Mouse (Mus musculus) retina, embryonic 14.5 days (tissue): ENCODE measurements around the gene Cnnm1.
"Not testable (repeated sequence)": the region's sequence is repeated elsewhere in the genome, so short reads cannot be mapped to it uniquely, and the experiment has no call there.

Source experiments
- DNase-seq: peaks from one replicate; pipeline ENCODE4 v3.0.0-alpha.2; 2015; ENCODE audit warnings: low spot score

Cnnm1 gene

DNA sequence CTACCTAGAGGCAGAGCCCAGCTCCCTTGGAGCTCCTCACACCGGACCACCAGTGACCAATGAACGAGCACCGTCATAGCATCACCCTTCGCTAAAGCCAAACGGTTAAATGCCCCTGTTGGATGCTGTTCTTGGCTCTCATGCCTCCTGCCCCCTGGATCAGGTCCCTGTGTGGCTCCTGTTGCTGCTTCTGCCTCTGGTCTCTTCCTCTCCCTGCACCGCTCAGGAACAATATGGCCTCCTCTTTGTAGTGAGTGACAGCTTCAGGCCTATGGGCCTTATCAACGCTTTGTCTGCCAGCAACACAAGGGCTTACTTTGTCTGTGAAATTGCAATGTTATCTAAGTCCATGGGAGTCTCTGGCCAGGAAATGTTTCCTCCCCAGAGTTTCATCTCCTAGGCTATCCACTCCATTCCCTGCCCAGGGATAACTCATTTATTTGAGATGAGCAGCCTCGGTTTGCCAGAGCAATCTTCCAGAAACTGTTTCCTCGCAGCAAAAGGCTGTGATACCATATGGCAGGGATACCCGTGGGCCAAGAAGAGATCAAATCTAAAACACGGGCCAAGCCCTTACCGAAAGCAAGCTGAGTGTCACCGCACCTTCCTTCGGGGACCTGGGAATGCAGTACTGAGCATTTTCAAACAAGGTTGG, 25.5 kb downstream of the Cnnm1 start:
- no peak for DNase-seq

DNA sequence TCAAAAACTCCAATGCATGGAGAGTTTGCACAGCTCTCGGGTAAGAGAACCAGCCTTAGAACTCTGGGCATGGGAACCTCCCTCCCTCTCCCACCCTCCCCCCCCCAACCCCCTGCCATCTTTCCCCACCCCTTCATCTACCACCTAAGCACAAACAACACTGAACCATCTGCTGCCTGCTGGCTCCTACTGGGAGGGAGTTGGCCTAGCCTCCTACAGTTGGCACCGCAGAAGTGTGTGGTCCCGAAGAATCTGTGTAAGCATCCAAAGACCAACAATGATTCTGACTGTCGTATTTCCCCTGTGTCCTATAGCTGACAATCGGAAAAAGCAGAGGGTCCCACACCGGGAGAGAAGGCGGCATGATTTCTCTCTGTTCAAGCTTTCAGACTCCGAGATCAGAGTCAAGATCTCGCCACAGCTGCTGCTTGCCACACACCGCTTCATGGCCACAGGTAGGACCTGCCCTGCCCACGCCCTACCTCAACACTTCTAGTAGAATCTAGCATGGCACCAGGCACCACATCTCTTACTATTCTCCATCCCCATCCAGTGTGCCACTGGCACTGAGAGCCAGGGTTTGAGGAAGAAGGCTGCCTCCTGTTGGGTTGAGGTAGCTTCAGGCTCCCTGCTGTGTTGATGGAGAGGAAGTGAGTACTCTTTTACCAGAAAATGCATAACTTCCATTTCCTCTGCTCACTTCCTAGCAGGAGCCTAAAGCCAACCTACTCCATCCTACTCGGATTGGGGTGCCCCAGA, 27.9 kb downstream of the Cnnm1 start:
- no peak for DNase-seq

DNA sequence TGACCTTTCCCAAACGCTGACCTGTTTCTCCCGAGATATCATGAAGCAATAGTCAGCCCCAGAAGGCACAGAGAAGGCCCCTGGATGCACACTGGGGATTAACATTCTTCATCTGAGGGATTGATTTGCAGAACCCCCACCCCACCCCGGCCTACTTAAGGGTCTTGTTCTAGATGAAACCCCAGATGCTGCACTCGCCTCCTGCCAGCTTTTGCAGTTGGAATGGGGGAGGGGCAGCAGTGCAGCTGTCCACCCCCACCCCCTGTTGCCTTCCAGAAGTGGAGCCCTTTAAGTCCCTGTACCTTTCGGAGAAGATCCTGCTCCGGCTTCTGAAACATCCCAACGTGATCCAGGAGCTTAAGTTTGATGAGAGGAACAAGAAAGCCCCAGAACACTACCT, 29.1 kb downstream of the Cnnm1 start:
- peak; percentile 37 for DNase-seq

DNA sequence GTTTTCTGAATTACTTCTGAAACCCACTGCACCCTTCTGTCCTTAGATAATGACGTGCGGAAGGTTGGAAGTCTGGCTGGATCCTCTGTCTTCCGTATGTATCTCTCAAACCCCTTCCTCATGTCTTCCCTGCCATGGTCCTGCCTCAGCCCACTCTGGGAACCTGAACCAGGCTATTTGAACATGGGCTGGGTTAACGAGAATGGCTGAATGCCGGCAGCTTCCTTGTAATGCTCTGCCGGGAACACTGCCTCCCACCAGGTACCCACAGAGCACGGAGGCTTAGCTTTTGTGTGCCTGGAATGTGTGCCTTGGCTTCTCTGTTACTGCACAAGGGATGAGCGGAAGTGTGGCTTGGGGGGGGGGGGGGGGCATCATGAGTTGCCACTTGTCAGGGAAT, 32.1 kb downstream of the Cnnm1 start:
- DNase-seq, result no peak

DNA sequence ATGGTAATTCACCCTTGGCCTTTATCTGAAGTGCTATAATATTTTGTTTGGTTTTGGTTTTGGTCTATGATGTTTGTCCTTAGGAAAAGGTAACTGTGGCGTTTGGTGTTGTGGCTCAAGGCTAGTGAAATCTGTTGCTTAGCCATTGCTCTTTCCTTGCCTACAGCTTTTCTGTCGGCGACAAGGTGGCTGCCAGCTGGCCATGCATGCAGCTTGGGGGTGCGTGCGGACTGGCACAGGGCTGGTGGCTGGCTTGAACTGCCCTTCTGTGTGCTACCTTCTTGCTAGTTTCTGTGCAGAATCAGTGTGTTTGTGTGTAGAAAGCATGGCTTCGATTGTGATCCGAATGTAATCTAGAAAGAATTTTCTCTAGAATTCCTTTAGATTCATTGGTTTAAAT, 32.5 kb downstream of the Cnnm1 start:
- DNase-seq, result no peak

DNA sequence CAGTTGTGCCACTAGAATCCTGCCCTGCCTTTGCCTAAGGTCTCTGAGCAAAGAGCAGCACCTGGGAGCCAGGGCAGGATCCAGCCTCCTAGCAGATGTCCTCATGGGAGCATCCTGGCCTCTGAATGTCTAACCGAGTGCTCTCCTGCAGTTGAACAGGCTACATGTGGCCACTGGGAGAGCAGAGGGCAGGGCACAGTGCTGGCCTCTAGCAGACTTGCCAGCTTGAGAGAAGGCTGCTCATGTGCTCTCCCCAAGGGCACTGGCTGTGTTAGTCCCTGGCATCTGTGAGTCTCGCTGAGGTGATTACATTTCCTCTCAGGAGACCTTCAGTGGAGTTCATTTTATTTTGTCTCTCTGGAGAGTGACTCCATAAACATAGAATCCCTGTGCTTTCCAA, 35.4 kb downstream of the Cnnm1 start:
- DNase-seq, result no peak

DNA sequence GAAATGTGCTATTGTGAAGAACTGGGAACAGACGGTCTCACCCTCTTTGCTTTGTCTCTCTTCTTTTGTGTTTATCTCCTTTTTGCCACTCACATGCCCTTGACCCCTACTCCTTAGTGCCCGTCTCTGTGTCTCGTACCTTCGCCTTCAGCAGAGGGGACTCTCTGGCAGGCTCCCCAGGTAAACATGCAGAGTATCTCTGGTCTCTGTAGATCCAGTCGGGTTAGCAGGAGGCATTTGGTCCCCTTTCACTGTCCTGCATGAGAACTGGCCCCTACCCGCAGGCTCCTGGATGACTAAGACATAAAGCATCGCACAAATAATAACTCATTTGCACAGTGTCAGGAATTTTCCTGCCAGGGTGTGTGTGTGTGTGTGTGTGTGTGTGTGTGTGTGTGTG, 35.8 kb downstream of the Cnnm1 start:
- DNase-seq, result no peak

DNA sequence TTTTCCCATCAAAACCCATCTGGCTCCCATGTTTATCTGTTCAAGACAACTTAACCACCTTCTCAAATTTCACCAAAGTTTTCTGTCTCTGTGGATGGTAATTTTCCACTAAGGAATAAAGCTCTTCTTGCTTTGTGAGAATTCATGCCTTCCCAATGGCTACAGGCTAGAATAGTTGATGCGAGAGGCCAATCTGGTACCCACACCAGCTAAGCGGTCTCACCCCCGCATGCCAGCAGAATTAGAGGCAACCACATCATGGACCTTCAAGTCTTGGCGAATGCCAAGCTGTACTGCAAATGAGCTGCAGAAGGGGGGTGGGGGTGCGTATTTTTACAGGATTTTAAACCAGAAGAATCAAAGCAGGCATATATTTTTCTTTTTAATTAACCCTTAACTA, 37.2 kb downstream of the Cnnm1 start:
- no peak for DNase-seq

DNA sequence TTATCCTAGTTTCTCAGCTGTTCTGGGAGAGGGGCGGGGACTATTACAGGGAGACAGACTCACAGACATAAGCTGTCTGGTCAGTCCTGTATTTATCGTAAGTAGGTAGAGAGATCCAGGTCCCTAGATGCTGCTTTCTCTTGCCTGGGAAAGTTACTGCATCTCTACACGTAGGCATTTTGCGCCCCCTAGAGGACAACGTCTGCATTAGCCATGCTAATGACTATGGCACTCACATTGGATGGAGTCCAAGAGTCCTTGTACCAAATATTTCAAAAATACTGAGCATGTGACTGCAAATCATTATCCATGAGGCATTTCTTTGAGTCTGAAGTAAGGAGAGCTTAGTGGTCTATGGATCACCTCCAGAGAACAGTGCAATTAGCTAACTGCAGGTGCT, 38.7 kb downstream of the Cnnm1 start:
- DNase-seq, result peak; percentile 84

DNA sequence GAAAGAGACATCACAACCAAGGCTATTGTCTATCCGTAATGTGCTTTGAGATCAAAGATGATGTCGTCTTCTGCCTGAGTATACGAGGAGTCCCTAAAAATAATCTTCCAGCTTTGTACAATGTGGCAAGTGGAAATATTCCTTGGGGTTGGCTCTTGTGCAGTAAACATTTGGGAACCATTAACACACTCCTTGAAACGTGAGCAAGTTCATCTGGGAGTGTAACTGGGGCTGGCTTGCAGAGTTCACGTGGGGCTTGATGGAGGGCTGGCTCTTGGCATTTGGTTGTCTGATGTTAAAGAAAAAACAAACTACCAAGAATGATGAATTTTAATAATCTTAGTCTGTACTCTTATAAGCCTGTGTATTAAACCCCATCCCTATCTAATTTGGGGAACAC, 39.2 kb downstream of the Cnnm1 start:
- no peak for DNase-seq

DNA sequence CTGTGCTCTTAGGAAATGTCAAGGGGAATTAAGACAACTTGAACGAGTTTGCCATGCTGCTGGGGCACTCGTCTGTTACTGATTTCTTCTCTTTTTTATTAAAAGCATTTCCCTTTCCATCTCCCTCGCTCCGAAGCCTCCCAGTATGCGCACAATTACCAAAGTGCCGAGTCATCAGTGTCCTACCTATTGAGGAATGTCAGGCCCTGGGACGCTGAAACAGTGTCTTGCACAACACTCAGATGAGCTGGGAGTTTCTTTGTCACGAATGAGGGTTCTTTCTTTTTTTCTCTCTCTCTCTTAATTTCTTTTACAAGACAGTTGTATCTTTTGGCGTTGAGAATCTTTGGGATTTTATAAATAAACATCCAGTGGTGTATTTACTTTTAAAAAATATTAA, 40.3 kb downstream of the Cnnm1 start:
- DNase-seq, result no peak

DNA sequence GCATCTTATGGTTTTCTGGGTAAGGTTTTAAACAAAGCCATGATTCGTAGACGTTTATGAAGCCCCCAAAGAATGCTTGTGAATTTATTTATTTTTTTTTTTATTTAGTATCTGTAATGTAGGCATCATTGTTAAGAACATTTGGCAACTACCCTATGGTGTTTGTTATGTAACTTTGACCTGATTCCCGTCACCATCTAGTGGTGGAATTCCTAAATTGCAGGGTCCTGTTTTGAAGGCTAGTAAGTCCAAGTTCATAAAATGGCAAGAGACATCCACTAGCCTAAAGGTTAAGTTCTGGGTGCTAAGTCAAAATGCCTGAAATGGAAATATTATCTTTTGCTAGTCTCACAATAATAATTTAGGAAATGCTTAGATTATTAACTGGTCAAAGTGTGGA, 47.2 kb downstream of the Cnnm1 start:
- DNase-seq, result peak; percentile 73

DNA sequence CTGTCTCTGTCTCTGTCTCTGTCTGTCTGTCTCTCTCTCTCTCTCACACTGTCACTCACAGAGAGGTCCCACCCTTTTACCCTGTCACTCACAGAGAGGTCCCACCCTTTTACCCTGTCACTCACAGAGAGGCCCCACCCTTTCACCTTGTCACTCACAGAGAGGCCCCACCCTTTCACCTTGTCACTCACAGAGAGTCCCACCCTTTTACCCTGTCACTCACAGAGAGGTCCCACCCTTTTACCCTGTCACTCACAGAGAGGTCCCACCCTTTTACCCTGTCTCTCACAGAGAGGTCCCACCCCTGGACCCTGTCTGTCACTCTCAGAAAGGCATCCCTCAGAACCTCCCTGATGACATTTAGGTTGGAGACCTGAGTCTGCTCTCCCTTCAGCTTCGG, 53.1 kb downstream of the Cnnm1 start:
- DNase-seq, result not testable (repeated sequence)

DNA sequence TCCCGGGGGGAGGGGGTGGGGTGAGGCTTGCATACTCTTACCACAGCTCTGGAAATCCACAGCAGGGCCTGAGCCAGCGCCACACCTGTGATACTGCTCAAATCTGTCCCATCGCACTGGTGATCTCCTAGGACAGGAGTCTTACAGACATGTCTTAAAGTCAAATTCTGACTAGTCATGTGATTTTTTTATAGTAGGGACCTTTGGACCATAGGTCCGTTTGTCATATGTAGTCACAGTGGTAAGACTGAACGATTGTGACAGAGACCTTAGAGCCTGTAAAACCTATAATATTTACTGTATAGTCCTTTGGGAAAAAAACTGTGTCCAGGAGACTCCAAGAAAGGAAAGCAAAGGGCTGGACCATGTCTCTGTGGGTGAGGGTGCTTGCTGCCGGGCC, 53.6 kb downstream of the Cnnm1 start:
- no peak for DNase-seq

DNA sequence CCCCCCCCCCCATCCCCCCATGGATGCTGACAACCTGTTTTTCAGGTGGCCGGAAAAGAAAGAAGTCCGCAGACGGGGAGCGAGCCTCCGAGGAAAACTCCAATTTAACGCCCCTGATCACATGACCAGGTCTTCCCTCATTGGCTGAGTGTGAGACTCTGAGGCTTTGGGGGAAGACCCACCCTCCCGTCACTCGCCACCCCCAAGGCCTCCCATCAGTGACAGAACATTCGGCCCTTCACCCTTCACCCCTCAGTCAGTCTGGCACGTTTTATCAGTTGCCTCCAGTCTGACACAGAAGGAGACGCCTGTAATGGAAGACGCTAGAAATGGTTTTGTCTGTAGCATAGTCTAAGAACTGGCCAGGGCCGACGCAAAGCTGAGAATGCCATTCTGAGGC, 54.7 kb downstream of the Cnnm1 start:
- DNase-seq, result peak; percentile 17

DNA sequence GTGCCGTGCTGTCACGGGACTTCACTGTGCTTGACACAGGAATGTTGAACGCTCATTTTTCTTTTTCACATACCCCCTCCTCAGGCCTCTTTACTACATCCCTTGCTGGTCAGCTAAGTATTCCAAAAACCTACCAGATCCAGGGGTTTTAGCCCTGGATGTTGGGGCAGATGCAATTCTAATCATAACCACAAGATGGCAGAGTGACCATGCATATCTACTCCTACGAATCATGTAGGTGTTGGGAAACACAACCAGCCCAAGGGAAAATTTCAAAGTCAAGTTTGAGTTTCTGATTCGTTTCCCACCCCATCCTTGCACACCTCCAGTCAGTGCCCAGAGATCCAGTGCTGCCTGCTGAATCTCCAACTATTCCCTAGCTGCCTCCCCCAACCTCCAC, 55.6 kb downstream of the Cnnm1 start:
- peak; percentile 90 for DNase-seq

DNA sequence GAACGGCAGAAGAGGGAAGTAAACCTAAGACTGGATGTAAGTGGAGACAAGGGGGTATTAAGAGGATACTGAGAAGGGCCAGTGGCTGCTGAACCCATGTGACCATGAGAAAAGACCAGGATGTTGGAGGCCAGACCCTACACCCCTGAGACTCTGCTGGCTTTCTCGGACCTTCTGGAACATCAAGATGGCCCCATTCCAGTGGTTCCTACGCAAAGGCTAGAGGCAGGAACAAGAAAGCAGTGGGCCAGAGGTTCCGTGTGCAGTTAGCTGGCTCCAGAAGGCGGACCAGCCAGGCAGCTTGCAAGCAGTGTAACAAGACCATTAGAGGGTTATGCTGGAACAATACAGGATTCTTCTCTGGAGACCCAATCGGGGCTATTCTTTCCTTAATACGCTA, 57.2 kb downstream of the Cnnm1 start:
- DNase-seq, result no peak

DNA sequence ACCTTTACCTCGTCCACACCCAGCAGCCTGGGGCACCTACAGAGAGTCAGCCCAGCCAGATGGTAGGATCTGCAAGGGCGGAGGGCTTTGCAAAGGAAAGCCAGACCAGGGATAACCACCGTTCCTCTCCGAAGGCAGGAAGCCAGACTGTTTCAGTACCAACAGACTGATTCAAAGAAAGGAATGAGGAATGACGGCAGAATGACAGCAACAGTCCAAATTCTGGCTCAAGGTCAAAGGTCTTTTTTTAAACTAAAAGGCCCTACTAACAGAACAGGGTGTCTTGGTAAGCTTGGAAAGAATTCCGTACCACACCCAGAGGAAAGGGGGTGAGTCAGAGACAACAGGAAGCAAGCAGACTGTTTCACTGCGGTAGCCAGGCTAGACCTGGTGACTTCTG, 58.6 kb downstream of the Cnnm1 start:
- DNase-seq, result no peak

DNA sequence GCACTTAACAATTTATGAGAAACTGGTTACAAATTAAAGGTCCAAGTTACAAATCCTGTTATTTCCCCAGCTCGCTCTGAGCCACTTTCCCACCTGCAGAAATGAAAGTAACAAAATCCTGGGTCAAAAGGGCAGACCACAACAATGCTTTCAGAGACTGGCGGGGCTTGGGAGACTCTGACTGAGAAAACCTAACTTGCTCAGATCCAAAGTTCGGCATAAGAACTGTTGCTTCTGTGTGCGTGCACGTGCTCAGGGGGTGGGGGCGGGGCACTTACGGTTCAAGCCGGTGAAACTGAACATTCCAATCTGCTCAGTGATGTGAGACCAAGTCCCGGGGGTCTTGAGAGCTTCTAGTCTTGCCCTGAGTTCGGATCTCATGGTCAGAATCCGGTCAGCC, 62.4 kb downstream of the Cnnm1 start:
- DNase-seq, result no peak

DNA sequence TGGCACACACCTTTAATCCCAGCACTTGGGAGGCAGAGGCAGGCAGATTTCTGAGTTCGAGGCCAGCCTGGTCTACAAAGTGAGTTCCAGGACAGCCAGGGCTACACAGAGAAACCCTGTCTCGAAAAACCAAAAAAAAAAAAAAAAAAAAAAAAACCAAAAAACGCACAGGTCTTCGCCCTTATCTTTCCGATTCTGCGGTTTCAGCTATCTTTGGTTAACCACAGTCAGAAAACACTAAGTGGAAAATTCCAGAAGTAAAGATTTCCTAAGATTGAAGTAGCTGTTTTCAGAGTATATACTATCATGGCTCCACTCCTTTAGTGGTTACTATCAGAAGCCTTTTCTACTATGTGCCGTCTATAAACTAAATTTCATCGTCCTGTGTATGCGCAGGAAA, 63.4 kb downstream of the Cnnm1 start:
- DNase-seq, result not testable (repeated sequence)

DNA sequence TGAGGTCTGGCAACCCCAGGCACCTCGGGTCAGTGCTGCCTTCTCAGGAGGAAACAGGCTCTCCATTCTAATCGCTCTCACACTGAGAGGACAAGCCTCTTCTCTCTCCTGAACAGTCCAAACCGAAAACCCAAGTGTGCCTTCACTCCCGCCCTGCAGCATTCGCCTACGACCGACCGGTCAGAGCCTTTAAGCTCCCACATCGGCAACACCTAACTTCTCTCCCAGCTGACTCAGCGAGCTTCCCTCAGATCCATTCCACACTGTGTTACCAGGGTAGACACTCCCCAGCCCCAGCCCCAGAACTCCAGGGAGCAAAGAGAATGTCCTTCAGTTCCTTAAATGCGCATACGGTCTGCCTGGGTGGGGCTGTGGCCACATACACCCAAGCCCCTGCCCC, 65.2 kb downstream of the Cnnm1 start:
- no peak for DNase-seq

DNA sequence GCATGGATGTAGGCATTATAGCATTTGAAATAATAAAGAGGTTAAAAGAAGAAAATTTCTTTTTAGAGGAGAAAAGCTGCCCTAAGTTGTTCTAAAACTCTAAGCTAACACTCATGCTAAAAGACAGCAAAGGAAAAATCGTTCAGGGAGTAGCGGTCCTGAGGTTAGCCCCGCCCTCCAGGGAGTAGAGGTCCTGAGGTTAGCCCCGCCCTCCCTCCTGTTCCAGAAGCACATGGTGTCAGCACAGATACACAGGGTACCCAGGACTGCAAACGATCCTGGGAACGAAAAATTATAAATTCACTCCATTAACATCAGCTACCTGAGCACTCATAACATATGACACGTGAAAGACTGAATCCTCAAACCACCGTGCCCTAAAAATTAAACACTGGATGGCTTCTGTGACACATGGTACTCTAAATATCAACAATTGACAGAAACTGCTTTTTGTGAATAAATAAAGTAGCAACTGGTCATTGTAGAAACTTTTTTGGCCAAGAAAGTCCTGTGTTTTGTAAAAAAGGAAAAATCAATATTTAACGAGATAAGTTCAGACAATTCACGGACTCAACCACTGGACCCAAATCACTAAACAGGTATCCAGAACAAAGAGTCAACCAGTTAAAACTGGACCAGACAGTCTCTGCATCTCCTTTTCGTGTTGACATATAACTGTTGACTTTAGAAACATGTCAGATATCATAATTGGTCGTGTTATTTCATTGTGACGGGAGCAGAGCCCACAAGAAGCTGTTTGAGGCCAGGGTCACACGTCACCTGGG, 70.4 kb downstream of the Cnnm1 start:
- no peak for DNase-seq
